Mouse (Mus musculus) limb, embryonic 14.5 days (tissue): ENCODE measurements around the gene Gna15. TPM values are rescaled to one million over a fixed set of nuclear protein-coding genes. Genes with fewer than 3 reads are reported as not detected.
A peak's percentile ranks its signal among the peaks of the same experiment; 100 is the strongest.

Source experiments
- ATAC-seq: fragments of 200-750 bp; cut with Nextera tagmentation; 2 replicates; pipeline ENCODE4 v1.8.0; 2017; ENCODE audit warnings: low read depth, moderate number of reproducible peaks, moderate TSS enrichment; ENCODE audit not compliant: low FRiP score
- DNase-seq: peaks from one replicate; pipeline ENCODE4 v3.0.0-alpha.2; 2015; ENCODE audit warnings: low spot score
- H3K27ac ChIP-seq: fragments of 300-500 bp; sonication (generic); replicated peaks from 2 replicates; pipeline ENCODE4 v1.5.1; 2014; ENCODE audit warnings: low read depth, mild to moderate bottlenecking, low read length, moderate library complexity, mixed read lengths
- H3K27me3 ChIP-seq: fragments of 300-500 bp; sonication (generic); 2 replicates; pipeline ENCODE4 v1.6.1; 2014; ENCODE audit warnings: low read length, mixed read lengths; ENCODE audit not compliant: control insufficient read depth, insufficient read depth
- H3K36me3 ChIP-seq: fragments of 300-500 bp; sonication (generic); 2 replicates; pipeline ENCODE4 v1.6.1; 2014; ENCODE audit warnings: mild to moderate bottlenecking, low read length, moderate library complexity, mixed read lengths; ENCODE audit not compliant: control insufficient read depth, insufficient read depth
- H3K4me1 ChIP-seq: fragments of 300-500 bp; sonication (generic); 2 replicates; pipeline ENCODE4 v1.6.1; 2014; ENCODE audit warnings: antibody characterized with exemption, low read length, mixed read lengths; ENCODE audit not compliant: control insufficient read depth, insufficient read depth
- H3K4me2 ChIP-seq: fragments of 300-500 bp; sonication (generic); replicated peaks from 2 replicates; pipeline ENCODE4 v1.6.1; 2014; ENCODE audit warnings: low read depth, mild to moderate bottlenecking, low read length, moderate library complexity; ENCODE audit not compliant: severe bottlenecking
- H3K4me3 ChIP-seq: fragments of 300-500 bp; sonication (generic); replicated peaks from 2 replicates; pipeline ENCODE4 v1.5.1; 2014; ENCODE audit warnings: low read length
- H3K9ac ChIP-seq: fragments of 300-500 bp; sonication (generic); 2 replicates; pipeline ENCODE4 v1.6.1; 2014; ENCODE audit warnings: mild to moderate bottlenecking, low read depth, low read length, moderate library complexity; ENCODE audit not compliant: severe bottlenecking
- H3K9me3 ChIP-seq: fragments of 300-500 bp; sonication (generic); 2 replicates; pipeline ENCODE4 v1.6.1; 2016; ENCODE audit warnings: low read length; ENCODE audit not compliant: control insufficient read depth
- POLR2A ChIP-seq: fragments of 200-500 bp; IDR thresholded peaks from 2 replicates; pipeline ENCODE4 v1.8.0; 2012; ENCODE audit warnings: inconsistent platforms, mild to moderate bottlenecking, moderate library complexity, borderline replicate concordance; ENCODE audit not compliant: insufficient read depth, insufficient read length; ENCODE audit errors: extremely low read depth
- WGBS: fragments of 180-500 bp; shearing (Covaris S2); extraction: QIAGEN DNeasy Blood & Tissue Kit; methylation state at CpG from one replicate; pipeline ENCODE4 v1.1.7; 2014; 5-methylcytosine and 5-hydroxymethylcytosine counted together
- polyA plus RNA-seq, 2 experiments: library from polyadenylated mRNA; depleted of rRNA in 1 of 2; stranded (reverse) in 1 of 2; unstranded in 1 of 2; fragments of >200 nt; fragmentation: Nextera tagmentation in 1 of 2; extraction: Ambion mirVana in 1 of 2; gene quantifications; 2 replicates each; pipeline versions ENCODE4 v1.2.1 to v1.2.3; 2012 to 2014

The Gna15 gene
- polyA plus RNA-seq (2012; rRNA removed) (3.7 and 3.8 TPM in 2 replicates), polyA plus RNA-seq (2014; fragmentation: Nextera tagmentation; extraction: Ambion mirVana) (3.4 and 3.8 TPM in 2 replicates)

- no peak for DNase-seq
- WGBS = 23% methylated on average over 9 of the region's 9 CpGs
- Histone ChIP-seq H3K27me3 (no peaks in the 10 kb centered on the region; the same call in 1 of the 2 replicates), H3K9me3 (no peaks in the 10 kb centered on the region), H3K9ac (peak within 1 kb of the TSS; percentile 25; the same call in 1 of the 2 replicates), H3K27ac (no peak within 1 kb of the TSS; the same call in 1 of the 2 replicates), H3K4me2 (no peak within 1 kb of the TSS; the same call in 1 of the 2 replicates), H3K4me1 (no peaks in the 10 kb centered on the region), H3K36me3 (peaks cover 11% of the 10 kb centered on the region), H3K4me3 (no peak within 1 kb of the TSS)
- ATAC-seq = no peak
- no peak for TF ChIP-seq POLR2A
These were observed at the start of gene Gna15 for GRCm38 (mm10) chr10:81524051-81524605. Gna15 (minus strand) TSS chr10:81524225.

GRCm38 (mm10) chr10:81572975-81573374 is 49.0 kb upstream of the Gna15 start:
- Histone ChIP-seq H3K36me3 (no peaks in the 10 kb centered on the region), H3K4me1 (peaks cover 55% of the 10 kb centered on the region), H3K27me3 (0 out of 2 replicates have a peak, but pooled peaks cover 3% of the 10 kb centered on the region), H3K4me3 (no peak overlapping the region), H3K9ac (no peak overlapping the region), H3K9me3 (no peaks in the 10 kb centered on the region), H3K27ac (no peak overlapping the region), H3K4me2 (no peak overlapping the region)
- 15% methylated on average over 9 of the region's 9 CpGs for WGBS
- ATAC-seq (no peak), DNase-seq (no peak)
- no peak for TF ChIP-seq POLR2A

- H3K9me3 ChIP-seq = no peaks in the 10 kb centered on the region
- 0 out of 2 replicates have a peak, but pooled peaks cover 3% of the 10 kb centered on the region for H3K27me3 ChIP-seq
- peak overlapping the region; percentile 38; the same call in 1 of the 2 replicates for H3K9ac ChIP-seq
- TF ChIP-seq POLR2A = no peak
- H3K36me3 ChIP-seq = 0 out of 2 replicates have a peak, but pooled peaks cover 2% of the 10 kb centered on the region
- ATAC-seq (no peak), DNase-seq (no peak)
- peak overlapping the region; percentile 53 for H3K4me2 ChIP-seq
- peak overlapping the region; percentile 79 for H3K27ac ChIP-seq
- peaks cover 55% of the 10 kb centered on the region for H3K4me1 ChIP-seq
- peak overlapping the region; percentile 37 for H3K4me3 ChIP-seq
- WGBS = 8% methylated on average over 9 of the region's 9 CpGs
These were observed 48.2 kb upstream of the Gna15 start for GRCm38 (mm10) chr10:81572133-81572671.

- DNase-seq (peak; percentile 100), ATAC-seq (peak; percentile 92)
- Histone ChIP-seq H3K27me3 (0 out of 2 replicates have a peak, but pooled peaks cover 3% of the 10 kb centered on the region), H3K9ac (0 out of 2 replicates have a peak overlapping the region, but pooled peaks have one; percentile 3), H3K4me3 (peak overlapping the region; percentile 37), H3K36me3 (peaks cover 8% of the 10 kb centered on the region; the same call in 1 of the 2 replicates), H3K4me1 (peaks cover 54% of the 10 kb centered on the region), H3K4me2 (peak overlapping the region; percentile 53), H3K27ac (peak overlapping the region; percentile 84), H3K9me3 (no peaks in the 10 kb centered on the region)
- WGBS = 0% methylated on average over 18 of the region's 18 CpGs
- no peak for TF ChIP-seq POLR2A
These were observed 47.5 kb upstream of the Gna15 start for GRCm38 (mm10) chr10:81571501-81571876.

GRCm38 (mm10) chr10:81570831-81571500 is 46.9 kb upstream of the Gna15 start:
- Histone ChIP-seq H3K36me3 (peaks cover 13% of the 10 kb centered on the region), H3K4me2 (peak overlapping the region; percentile 53), H3K4me1 (peaks cover 48% of the 10 kb centered on the region), H3K27me3 (0 out of 2 replicates have a peak, but pooled peaks cover 3% of the 10 kb centered on the region), H3K9ac (0 out of 2 replicates have a peak overlapping the region, but pooled peaks have one; percentile 8), H3K9me3 (no peaks in the 10 kb centered on the region), H3K4me3 (peak overlapping the region; percentile 37), H3K27ac (peak overlapping the region; percentile 84)
- TF ChIP-seq POLR2A = no peak
- ATAC-seq = peak; percentile 74
- peak; percentile 98 for DNase-seq
- under 1% methylated on average over 24 of the region's 34 CpGs for WGBS
